ENCODE assay signal across 19 mouse cellular contexts in genomic region chrX:157305852-157306232, GRCm38 (mm10).
DNase-seq lines count a peak whose midpoint lies in the region; ATAC-seq lines count a peak whose summit lies in the region.
"Had no signal": no experiment of that assay in that cellular context is flagged by ENCODE, and none has a peak within 500 bp of the region (broad histone marks: within the 10 kb centered on the region; RNA-seq: fewer than 3 reads in every experiment).

No protein-coding gene starts in this region.

- no peaks in the 10 kb centered on the region for H3K27me3 ChIP-seq in forebrain, embryonic 13.5 days
- H3K27me3 ChIP-seq in forebrain, embryonic 10.5 days (ENCODE audit: poor library complexity, severe bottlenecking): peaks cover 29% of the 10 kb centered on the region
- no peaks in the 10 kb centered on the region for H3K27me3 ChIP-seq in midbrain, embryonic 15.5 days (replicated peaks)
- H3K27me3 ChIP-seq in midbrain, embryonic 14.5 days (ENCODE audit: control insufficient read depth, insufficient read depth, low read length): no peaks in the 10 kb centered on the region
- no peaks in the 10 kb centered on the region for H3K27me3 ChIP-seq in heart, embryonic 12.5 days (replicated peaks)
- H3K27me3 ChIP-seq: liver, embryonic 15.5 days had no signal

- no peak overlapping the region for H3K9ac ChIP-seq in forebrain, embryonic 13.5 days
- H3K9ac ChIP-seq in midbrain, embryonic 15.5 days: no peak overlapping the region
- no peak overlapping the region for H3K9ac ChIP-seq in midbrain, embryonic 14.5 days (replicated peaks; ENCODE audit: low read length)
- no peak overlapping the region for H3K9ac ChIP-seq in heart, embryonic 12.5 days
- H3K9ac ChIP-seq: liver, embryonic 15.5 days had no signal

- ATAC-seq in forebrain, embryonic 13.5 days: peak; percentile 14; the same call in 1 of the 2 replicates
- ATAC-seq in midbrain, embryonic 15.5 days (replicated peaks): peak; percentile 57
- ATAC-seq in midbrain, embryonic 14.5 days (ENCODE audit: low FRiP score, low TSS enrichment): no peak
- ATAC-seq in heart, embryonic 12.5 days (ENCODE audit: insufficient number of reproducible peaks, low FRiP score): no peak
- ATAC-seq: lung, postnatal 0 days; Patski had no signal

- H3K27ac ChIP-seq in forebrain, embryonic 13.5 days: no peak overlapping the region
- H3K27ac ChIP-seq in forebrain, embryonic 10.5 days: no peak overlapping the region
- no peak overlapping the region for H3K27ac ChIP-seq in midbrain, embryonic 15.5 days
- H3K27ac ChIP-seq in midbrain, embryonic 14.5 days (replicated peaks; ENCODE audit: low read depth, low read length): no peak overlapping the region; the same call in 1 of the 2 replicates
- no peak overlapping the region for H3K27ac ChIP-seq in heart, embryonic 12.5 days (ENCODE audit: poor library complexity, severe bottlenecking)
- H3K27ac ChIP-seq: heart, embryonic 10.5 days; liver, embryonic 15.5 days had no signal

- H3K36me3 ChIP-seq in forebrain, embryonic 13.5 days (ENCODE audit: poor library complexity, severe bottlenecking): no peaks in the 10 kb centered on the region
- no peaks in the 10 kb centered on the region for H3K36me3 ChIP-seq in forebrain, embryonic 10.5 days (replicated peaks)
- H3K36me3 ChIP-seq in midbrain, embryonic 15.5 days (replicated peaks): no peaks in the 10 kb centered on the region
- no peaks in the 10 kb centered on the region for H3K36me3 ChIP-seq in midbrain, embryonic 14.5 days (ENCODE audit: control insufficient read depth, insufficient read depth, low read length)
- H3K36me3 ChIP-seq in heart, embryonic 12.5 days: no peaks in the 10 kb centered on the region
- H3K36me3 ChIP-seq: heart, embryonic 10.5 days; liver, embryonic 15.5 days had no signal

- H3K4me1 ChIP-seq in forebrain, embryonic 13.5 days: no peaks in the 10 kb centered on the region
- H3K4me1 ChIP-seq in forebrain, embryonic 10.5 days: peaks cover 27% of the 10 kb centered on the region
- peaks cover 5% of the 10 kb centered on the region; the same call in 1 of the 2 replicates for H3K4me1 ChIP-seq in midbrain, embryonic 15.5 days
- no peaks in the 10 kb centered on the region for H3K4me1 ChIP-seq in midbrain, embryonic 14.5 days (ENCODE audit: control insufficient read depth, insufficient read depth, low read length)
- H3K4me1 ChIP-seq in heart, embryonic 12.5 days (replicated peaks): no peaks in the 10 kb centered on the region
- H3K4me1 ChIP-seq: heart, embryonic 10.5 days; liver, embryonic 15.5 days; megakaryocyte, embryonic 14.5 days had no signal

- DNase-seq in forebrain, embryonic 10.5 days (ENCODE audit: extremely low spot score, low spot score): no peak
- DNase-seq in midbrain, embryonic 14.5 days: no peak
- DNase-seq in cerebellum, adult 11-12 months: peak; percentile 48
- DNase-seq in cerebellum, postnatal 14 days: peak; percentile 16 to 31
- no peak for DNase-seq in layer of hippocampus, postnatal 14 days (ENCODE audit: low spot score in 2 of 2)
- DNase-seq: embryo, embryonic 11 days; gastrocnemius, postnatal 25 days; heart, postnatal 14 days; kidney, adult 9 months; kidney, postnatal 4 days; thymus, postnatal 4 days had no signal

- 53% methylated on average over 5 of the region's 5 CpGs for WGBS in forebrain, embryonic 13.5 days
- 82% methylated on average over 5 of the region's 5 CpGs for WGBS in forebrain, embryonic 10.5 days
- WGBS in midbrain, embryonic 15.5 days: 72% methylated on average over 5 of the region's 5 CpGs
- WGBS in midbrain, embryonic 14.5 days: 74% methylated on average over 5 of the region's 5 CpGs
- 66% methylated on average over 5 of the region's 5 CpGs for WGBS in heart, embryonic 12.5 days

- H3K4me3 ChIP-seq in forebrain, embryonic 13.5 days: no peak overlapping the region
- no peak overlapping the region for H3K4me3 ChIP-seq in forebrain, embryonic 10.5 days
- no peak overlapping the region for H3K4me3 ChIP-seq in midbrain, embryonic 15.5 days
- H3K4me3 ChIP-seq in midbrain, embryonic 14.5 days (replicated peaks; ENCODE audit: low read depth, low read length): no peak overlapping the region
- H3K4me3 ChIP-seq in heart, embryonic 12.5 days: no peak overlapping the region
- H3K4me3 ChIP-seq: heart, embryonic 10.5 days; liver, embryonic 15.5 days; megakaryocyte, embryonic 14.5 days had no signal

- H3K9me3 ChIP-seq in forebrain, embryonic 13.5 days (replicated peaks): no peaks in the 10 kb centered on the region
- no peaks in the 10 kb centered on the region for H3K9me3 ChIP-seq in forebrain, embryonic 10.5 days
- no peaks in the 10 kb centered on the region for H3K9me3 ChIP-seq in midbrain, embryonic 15.5 days
- no peaks in the 10 kb centered on the region for H3K9me3 ChIP-seq in midbrain, embryonic 14.5 days (ENCODE audit: control insufficient read depth, low read length)
- H3K9me3 ChIP-seq in heart, embryonic 12.5 days (replicated peaks): no peaks in the 10 kb centered on the region
- H3K9me3 ChIP-seq: heart, embryonic 10.5 days; liver, embryonic 15.5 days; megakaryocyte, embryonic 14.5 days had no signal

- H3K4me2 ChIP-seq in forebrain, embryonic 13.5 days: no peak overlapping the region
- no peak overlapping the region for H3K4me2 ChIP-seq in midbrain, embryonic 15.5 days
- H3K4me2 ChIP-seq in midbrain, embryonic 14.5 days (ENCODE audit: low read length): no peak overlapping the region
- H3K4me2 ChIP-seq in heart, embryonic 12.5 days: no peak overlapping the region
- H3K4me2 ChIP-seq: liver, embryonic 15.5 days had no signal

Comparison
In these comparisons a context has a peak if more than half of its experiments do, and no peak if none do; other contexts are left out.
1. ATAC-seq: peak in forebrain, embryonic 13.5 days (single experiment) and midbrain, embryonic 15.5 days (single experiment); none in midbrain, embryonic 14.5 days (single experiment) and heart, embryonic 12.5 days (single experiment).
2. DNase-seq: peak in cerebellum, adult 11-12 months (single experiment) and cerebellum, postnatal 14 days (2 of 2); none in forebrain, embryonic 10.5 days (single experiment), midbrain, embryonic 14.5 days (single experiment) and layer of hippocampus, postnatal 14 days (0 of 2).